Mouse (Mus musculus) hematopoietic stem cell, adult 5-6 weeks (primary cell): ENCODE measurements around the gene Psmb3. TPM values are rescaled to one million over a fixed set of nuclear protein-coding genes. Genes with fewer than 3 reads are reported as not detected.

ENCODE experiments used
- total RNA-seq: library from RNA; stranded (forward); fragments of 172-1452, 232-1000 nt; gene quantifications from 2 replicates; pipeline ENCODE4 v1.2.3, GENCODE M21; 2017

Gene Psmb3
- total RNA-seq, 1 experiment from 2014 or later, result 93.0 TPM

Other genes starting within 250 kb of the Psmb3 start
- not detected in 2 replicates for gene 4933428G20Rik, start 203.1 kb upstream of the Psmb3 start, total RNA-seq
- gene Srcin1, start 127.2 kb upstream of the Psmb3 start, total RNA-seq, result not detected in 2 replicates
- 2.1 and 2.2 TPM in 2 replicates for gene Epop, start 73.7 kb upstream of the Psmb3 start, total RNA-seq
- gene Mllt6, start 40.0 kb upstream of the Psmb3 start, total RNA-seq, result 16.5 and 19.5 TPM in 2 replicates
- gene Cisd3, start 17.6 kb upstream of the Psmb3 start, total RNA-seq, result 4.8 and 9.2 TPM in 2 replicates
- gene Pcgf2, start 2.9 kb upstream of the Psmb3 start, total RNA-seq, result 1.5 and 2.8 TPM in 2 replicates
- gene Pip4k2b, start 41.3 kb downstream of the Psmb3 start, total RNA-seq, result 42.3 and 81.6 TPM in 2 replicates
- 18.8 and 23.3 TPM in 2 replicates for gene Cwc25, start 63.2 kb downstream of the Psmb3 start, total RNA-seq
- gene 1700001P01Rik, start 72.5 kb downstream of the Psmb3 start, total RNA-seq, result 0.69 TPM in 1 of 2 replicates, not detected in the other
- gene Rpl23, start 79.0 kb downstream of the Psmb3 start, total RNA-seq, result 1,424 and 2,771 TPM in 2 replicates
- gene Lasp1, start 95.6 kb downstream of the Psmb3 start, total RNA-seq, result 220 and 229 TPM in 2 replicates
- 0.81 and 1.5 TPM in 2 replicates for gene B230217C12Rik, start 137.4 kb downstream of the Psmb3 start, total RNA-seq
- 0.25 and 2.2 TPM in 2 replicates for gene Fbxo47, start 180.8 kb downstream of the Psmb3 start, total RNA-seq